Mouse (Mus musculus) forebrain, embryonic 15.5 days (tissue): ENCODE data around the gene Zfp937. TPM values are rescaled to one million over a fixed set of nuclear protein-coding genes. Genes with fewer than 3 reads are reported as not detected.
A peak's percentile ranks its signal among the peaks of the same experiment; 100 is the strongest.
"Not testable (repeated sequence)": the region's sequence is repeated elsewhere in the genome, so short reads cannot be mapped to it uniquely, and the experiment has no call there.

Experiments
- ATAC-seq: fragments of 200-750 bp; cut with Nextera tagmentation; replicated peaks from 2 replicates; pipeline ENCODE4 v1.8.0; 2017; ENCODE audit warnings: mild to moderate bottlenecking, moderate TSS enrichment, moderate library complexity
- H3K27ac ChIP-seq: fragments of 300-500 bp; sonication (generic); replicated peaks from 2 replicates; pipeline ENCODE4 v1.5.1; 2015; ENCODE audit warnings: mild to moderate bottlenecking, inconsistent platforms
- H3K27me3 ChIP-seq: fragments of 300-500 bp; sonication (generic); 2 replicates; pipeline ENCODE4 v1.6.1; 2015; ENCODE audit warnings: inconsistent platforms
- H3K36me3 ChIP-seq: fragments of 300-500 bp; sonication (generic); 2 replicates; pipeline ENCODE4 v1.6.1; 2015; ENCODE audit warnings: mild to moderate bottlenecking, inconsistent platforms
- H3K4me1 ChIP-seq: fragments of 300-500 bp; sonication (generic); 2 replicates; pipeline ENCODE4 v1.6.1; 2015; ENCODE audit warnings: inconsistent platforms
- H3K4me2 ChIP-seq: fragments of 300-500 bp; sonication (generic); replicated peaks from 2 replicates; pipeline ENCODE4 v1.6.1; 2015; ENCODE audit warnings: mild to moderate bottlenecking, inconsistent platforms
- H3K4me3 ChIP-seq: fragments of 300-500 bp; sonication (generic); 2 replicates; pipeline ENCODE4 v1.5.1; 2015; ENCODE audit warnings: mild to moderate bottlenecking, inconsistent platforms
- H3K9ac ChIP-seq: fragments of 300-500 bp; sonication (generic); replicated peaks from 2 replicates; pipeline ENCODE4 v1.6.1; 2015; ENCODE audit warnings: mild to moderate bottlenecking, inconsistent platforms
- H3K9me3 ChIP-seq: fragments of 300-500 bp; sonication (generic); 2 replicates; pipeline ENCODE4 v1.6.1; 2016; ENCODE audit warnings: inconsistent platforms
- WGBS: fragments of 180-500 bp; shearing (Covaris S2); methylation state at CpG from one replicate; pipeline ENCODE4 v1.1.7; 2015; ENCODE audit warnings: mixed read lengths; 5-methylcytosine and 5-hydroxymethylcytosine counted together
- polyA plus RNA-seq: library from polyadenylated mRNA; unstranded; fragments of >200 nt; fragmentation: Nextera tagmentation; extraction: Ambion mirVana; gene quantifications from 2 replicates; pipeline ENCODE4 v1.2.1, GENCODE M21; 2015

Zfp937 gene
- 9.9 and 11.0 TPM in 2 replicates for polyA plus RNA-seq

GRCm38 (mm10) chr2:150217600-150218362, at the start of gene Zfp937:
Gene Zfp937, plus strand, starts transcription at chr2:150218073.
- not testable (repeated sequence) for H3K36me3 ChIP-seq, H3K4me1 ChIP-seq, H3K27me3 ChIP-seq, H3K9me3 ChIP-seq
- Histone ChIP-seq H3K9ac (peak within 1 kb of the TSS; percentile 38; the same call in 1 of the 2 replicates), H3K27ac (peak within 1 kb of the TSS; percentile 48), H3K4me3 (peak within 1 kb of the TSS; percentile 45), H3K4me2 (peak within 1 kb of the TSS; percentile 45)
- ATAC-seq = peak; percentile 100
- 1% methylated on average over 15 of the region's 15 CpGs for WGBS

- no peak overlapping the region for H3K27ac ChIP-seq
- no peak overlapping the region for H3K9ac ChIP-seq
- no peaks in the 10 kb centered on the region for H3K4me1 ChIP-seq
- no peak overlapping the region for H3K4me3 ChIP-seq
- peaks cover under 1% of the 10 kb centered on the region; the same call in 1 of the 2 replicates for H3K9me3 ChIP-seq
- H3K36me3 ChIP-seq = no peaks in the 10 kb centered on the region
- no peak for ATAC-seq
- H3K4me2 ChIP-seq = no peak overlapping the region
- no peaks in the 10 kb centered on the region for H3K27me3 ChIP-seq
Observed at GRCm38 (mm10) chr2:150173833-150174232, 44.0 kb upstream of the Zfp937 start.

GRCm38 (mm10) chr2:150179579-150179978, 38.3 kb upstream of the Zfp937 start, which contains the start of gene Gm10770:
Gene Gm10770, minus strand, starts transcription at chr2:150179679.
- not testable (repeated sequence) for H3K9me3 ChIP-seq, H3K27me3 ChIP-seq, ATAC-seq, H3K36me3 ChIP-seq, H3K9ac ChIP-seq, H3K27ac ChIP-seq, H3K4me2 ChIP-seq, H3K4me3 ChIP-seq, H3K4me1 ChIP-seq
- WGBS = 82% methylated on average over 4 of the region's 4 CpGs

- not testable (repeated sequence) for H3K9ac ChIP-seq, ATAC-seq, H3K36me3 ChIP-seq, H3K4me1 ChIP-seq, H3K27me3 ChIP-seq, H3K4me2 ChIP-seq, H3K9me3 ChIP-seq, H3K4me3 ChIP-seq, H3K27ac ChIP-seq
Observed at GRCm38 (mm10) chr2:150181046-150181445, 36.8 kb upstream of the Zfp937 start.

- not testable (repeated sequence) for ATAC-seq, H3K4me1 ChIP-seq, H3K4me2 ChIP-seq, H3K9ac ChIP-seq, H3K27me3 ChIP-seq, H3K27ac ChIP-seq, H3K36me3 ChIP-seq, H3K9me3 ChIP-seq, H3K4me3 ChIP-seq
- 82% methylated on average over 7 of the region's 7 CpGs for WGBS
Observed at GRCm38 (mm10) chr2:150181570-150181999, 36.3 kb upstream of the Zfp937 start, which contains the start of gene Gm14139. Gene Gm14139, plus strand, starts transcription at chr2:150181755.

GRCm38 (mm10) chr2:150218363-150218725, 471 bp downstream of the Zfp937 start:
- H3K9ac ChIP-seq = peak overlapping the region; percentile 38; the same call in 1 of the 2 replicates
- H3K36me3 ChIP-seq, ATAC-seq, H3K4me1 ChIP-seq, H3K9me3 ChIP-seq, H3K27me3 ChIP-seq: not testable (repeated sequence)
- peak overlapping the region; percentile 45 for H3K4me3 ChIP-seq
- peak overlapping the region; percentile 45 for H3K4me2 ChIP-seq
- H3K27ac ChIP-seq = peak overlapping the region; percentile 48
- 27% methylated on average over 4 of the region's 4 CpGs for WGBS

- not testable (repeated sequence) for H3K4me3 ChIP-seq, ATAC-seq, H3K36me3 ChIP-seq, H3K4me2 ChIP-seq, H3K9ac ChIP-seq, H3K27me3 ChIP-seq, H3K27ac ChIP-seq, H3K4me1 ChIP-seq, H3K9me3 ChIP-seq
Observed at GRCm38 (mm10) chr2:150223263-150223662, 5.4 kb downstream of the Zfp937 start.

- Histone ChIP-seq H3K4me3 (no peak overlapping the region), H3K36me3 (peaks cover 20% of the 10 kb centered on the region), H3K9ac (no peak overlapping the region), H3K4me1 (no peaks in the 10 kb centered on the region), H3K9me3 (peaks cover 26% of the 10 kb centered on the region), H3K4me2 (no peak overlapping the region), H3K27ac (no peak overlapping the region), H3K27me3 (no peaks in the 10 kb centered on the region)
- 87% methylated on average over 2 of the region's 2 CpGs for WGBS
- ATAC-seq = no peak
Observed at GRCm38 (mm10) chr2:150243211-150243610, 25.3 kb downstream of the Zfp937 start.

GRCm38 (mm10) chr2:150255491-150255890, 37.6 kb downstream of the Zfp937 start, which contains the start of gene Gm21994:
Gene Gm21994, minus strand, starts transcription at chr2:150255591.
- not testable (repeated sequence) for H3K36me3 ChIP-seq, H3K9me3 ChIP-seq, H3K4me3 ChIP-seq, H3K9ac ChIP-seq, H3K27me3 ChIP-seq, H3K27ac ChIP-seq, H3K4me1 ChIP-seq, ATAC-seq, H3K4me2 ChIP-seq
- 54% methylated on average over 2 of the region's 2 CpGs for WGBS

GRCm38 (mm10) chr2:150256861-150257260, 39.0 kb downstream of the Zfp937 start:
- H3K4me1 ChIP-seq, H3K4me3 ChIP-seq, H3K9ac ChIP-seq, H3K27me3 ChIP-seq, H3K36me3 ChIP-seq, H3K9me3 ChIP-seq, ATAC-seq, H3K4me2 ChIP-seq, H3K27ac ChIP-seq: not testable (repeated sequence)
- WGBS = 68% methylated on average over 2 of the region's 2 CpGs

GRCm38 (mm10) chr2:150257291-150257690, 39.4 kb downstream of the Zfp937 start, which contains the start of gene Gm14124:
Gene Gm14124, plus strand, starts transcription at chr2:150257517.
- WGBS = 85% methylated on average over 4 of the region's 4 CpGs
- not testable (repeated sequence) for H3K9ac ChIP-seq, H3K27ac ChIP-seq, H3K9me3 ChIP-seq, H3K4me1 ChIP-seq, H3K27me3 ChIP-seq, ATAC-seq, H3K4me2 ChIP-seq, H3K4me3 ChIP-seq, H3K36me3 ChIP-seq
